Mouse (Mus musculus): ENCODE measurements at regions not wholly inside any gene's neighbourhood (a gene's known extent, or its start where the extent isn't known, plus 50 kb on each side); places are given as distances from the start of the nearest gene placed in this dataset.
"Not testable (repeated sequence)": the region's sequence is repeated elsewhere in the genome, so short reads cannot be mapped to it uniquely, and the experiment has no call there.

DNA sequence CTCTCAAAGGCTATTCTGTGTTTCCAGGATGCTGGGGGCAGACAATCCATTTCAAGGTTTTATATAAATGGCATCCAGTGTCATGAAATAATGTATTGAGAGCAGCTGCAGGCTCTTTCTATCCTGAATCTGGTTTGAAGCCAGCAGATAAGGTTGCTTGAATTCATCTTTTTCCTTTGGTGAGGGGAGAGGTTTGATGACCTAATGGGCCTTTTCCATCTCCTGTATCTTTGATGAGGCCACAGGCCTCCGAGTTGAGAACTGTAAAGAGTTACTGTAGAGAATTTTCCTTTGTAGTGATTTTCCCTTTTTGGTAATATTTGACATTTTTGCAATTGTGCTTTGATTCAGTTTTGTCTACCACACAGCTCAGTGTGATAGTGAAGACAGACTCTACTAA lies 458.8 kb upstream of the 1700008P02Rik start:
- DNase-seq (ENCODE audit: extremely low read depth, low read depth), result no peak

DNA sequence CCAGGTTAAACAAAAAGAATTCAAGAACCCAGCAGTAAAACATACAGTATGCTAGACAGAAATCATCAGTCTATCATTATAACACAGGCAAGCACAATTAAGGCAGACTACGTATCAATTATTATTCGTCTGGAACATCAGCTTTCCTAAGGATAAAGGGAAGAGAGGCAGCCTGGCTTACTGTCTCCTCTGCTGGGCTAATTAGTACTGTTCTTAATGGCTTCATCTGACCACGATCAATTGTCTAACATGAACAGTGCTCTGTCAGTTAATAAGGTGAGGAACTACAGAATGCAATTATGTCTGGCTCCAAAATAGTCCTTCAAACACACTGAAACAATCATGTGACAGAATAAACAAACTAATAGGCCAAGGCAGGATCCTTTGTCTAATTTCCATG lies 456.6 kb upstream of the 1700008P02Rik start:
- DNase-seq (ENCODE audit: extremely low read depth, low read depth), result no peak

DNA sequence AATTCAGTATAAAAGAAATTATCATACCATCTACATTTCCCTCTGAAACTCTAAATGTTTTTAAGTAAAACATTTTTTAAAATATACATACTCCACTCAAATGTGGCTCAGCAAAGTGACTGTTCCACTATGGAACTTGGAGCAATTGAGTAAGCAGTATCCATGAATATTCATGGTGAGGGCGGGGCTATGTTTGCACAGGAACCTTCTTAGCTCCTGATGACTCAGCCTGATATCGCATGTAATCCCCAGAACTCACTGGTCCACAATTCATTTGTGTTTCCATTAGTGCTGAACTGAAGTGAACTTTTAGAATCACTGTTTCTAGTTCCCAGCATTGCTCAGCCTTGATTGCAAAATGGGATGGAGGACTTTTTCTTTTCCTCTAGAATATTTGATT lies 454.2 kb upstream of the 1700008P02Rik start:
- no peak for DNase-seq (ENCODE audit: extremely low read depth, low read depth)

DNA sequence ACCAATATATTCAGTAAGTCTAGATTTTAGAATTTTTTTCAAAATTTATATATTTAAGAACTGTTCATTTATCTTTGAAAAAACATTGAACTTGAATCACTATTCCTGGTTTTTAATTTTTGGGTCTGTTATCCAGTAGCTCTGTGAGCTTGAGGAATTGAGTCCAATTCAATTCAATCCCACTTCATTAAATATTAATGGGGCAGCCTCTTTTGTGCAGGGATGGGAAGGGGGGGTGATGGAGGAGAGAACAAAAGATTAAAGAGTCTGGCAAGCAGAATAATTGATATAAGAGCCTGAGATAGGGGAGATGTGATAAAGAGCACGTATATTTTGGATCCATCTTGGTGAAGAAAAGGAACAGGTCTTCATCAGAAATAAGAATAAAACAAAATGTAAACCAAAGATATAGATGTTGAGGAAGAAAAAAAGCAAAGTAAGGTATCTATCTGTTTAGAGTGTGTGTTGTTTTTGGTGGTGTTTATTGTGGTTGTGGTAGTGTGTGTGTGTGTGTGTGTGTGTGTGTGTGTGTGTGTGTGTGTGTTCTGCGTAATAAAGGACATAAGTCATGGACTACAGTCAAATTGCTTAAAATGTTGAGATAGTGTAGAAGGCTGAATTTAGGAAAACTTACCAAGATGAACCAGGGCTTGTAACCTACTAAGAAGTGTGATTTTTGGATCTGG lies 421.3 kb upstream of the 1700008P02Rik start:
- DNase-seq (ENCODE audit: extremely low read depth, low read depth), result no peak

- DNase-seq (ENCODE audit: extremely low read depth, low read depth), result no peak
Measured at GRCm38 (mm10) chr3:7035833-7036232, 415.6 kb upstream of the 1700008P02Rik start.

DNA sequence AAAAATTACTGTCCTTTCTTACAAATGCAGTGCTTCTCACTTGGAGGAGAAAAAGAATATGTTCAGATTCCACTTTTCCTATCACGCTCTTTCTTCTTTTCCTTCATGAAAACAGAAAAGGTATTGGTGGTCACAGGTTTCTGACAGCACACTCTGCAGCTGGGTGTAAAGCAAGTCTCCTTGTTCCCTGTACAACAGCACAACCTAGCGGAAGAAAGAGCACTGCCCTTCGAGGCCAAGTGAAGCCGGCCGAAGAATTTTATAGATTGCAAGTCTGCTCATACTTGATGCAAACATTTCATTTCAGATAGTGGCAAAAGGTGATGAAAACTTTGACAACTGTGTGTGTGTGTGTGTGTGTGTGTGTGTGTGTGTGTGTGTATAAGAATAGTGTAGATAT lies 407.6 kb upstream of the 1700008P02Rik start:
- no peak for DNase-seq (ENCODE audit: extremely low read depth, low read depth)

DNA sequence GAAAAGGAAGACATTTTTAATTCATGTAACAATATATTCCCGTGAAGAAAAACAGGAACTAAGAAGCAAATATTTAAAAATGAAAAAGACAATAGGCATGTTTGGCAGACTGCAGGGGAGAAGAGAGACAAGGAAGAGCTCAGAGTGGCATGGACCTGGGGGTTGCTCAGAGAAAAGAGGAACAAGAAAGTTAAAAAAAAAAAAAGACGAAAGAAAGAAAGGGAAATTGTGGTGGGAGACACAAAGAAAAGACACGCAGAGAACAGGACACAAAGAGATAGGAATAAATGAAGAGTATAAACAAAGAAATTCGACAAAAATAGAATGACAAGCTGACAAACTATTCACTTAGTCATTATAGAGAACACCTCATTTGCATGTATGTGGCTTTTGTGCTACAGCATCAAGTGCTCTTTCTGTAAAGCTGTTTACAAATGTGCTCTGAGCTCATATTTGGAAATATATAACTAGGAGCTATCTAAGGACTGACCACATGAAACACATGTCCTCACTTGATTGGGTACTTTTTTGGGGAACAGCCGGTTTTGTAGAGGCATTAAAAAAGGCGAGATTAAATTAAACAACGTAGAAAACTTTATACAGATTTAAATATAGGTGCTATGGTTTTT lies 394.2 kb upstream of the 1700008P02Rik start:
- peak; percentile 77 for DNase-seq (ENCODE audit: extremely low read depth, low read depth)

DNA sequence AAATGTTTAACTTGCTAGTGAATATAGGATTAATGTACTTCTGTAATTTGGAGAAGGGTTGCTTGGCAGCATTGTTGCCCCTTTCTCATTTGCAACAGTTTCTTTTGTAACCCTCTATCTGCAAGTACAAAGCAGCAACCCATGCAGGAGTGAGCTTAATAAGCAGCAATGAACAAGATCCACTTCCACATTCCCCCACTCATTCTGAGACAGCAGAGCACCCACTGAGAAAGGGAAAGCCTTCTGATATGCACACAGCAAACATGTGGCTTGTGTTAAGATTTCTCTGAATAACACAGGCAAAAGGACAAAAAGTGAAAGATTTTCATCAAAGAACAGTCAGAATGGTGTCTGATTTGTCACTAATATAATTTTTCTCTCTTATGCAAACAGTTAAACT lies 393.3 kb upstream of the 1700008P02Rik start:
- no peak for DNase-seq (ENCODE audit: extremely low read depth, low read depth)

GRCm38 (mm10) chr3:7010294-7011087 lies 390.2 kb upstream of the 1700008P02Rik start:
- DNase-seq (ENCODE audit: extremely low read depth, low read depth), result no peak

GRCm38 (mm10) chr3:7008671-7009217 lies 388.5 kb upstream of the 1700008P02Rik start:
- DNase-seq (ENCODE audit: extremely low read depth, low read depth), result no peak

DNA sequence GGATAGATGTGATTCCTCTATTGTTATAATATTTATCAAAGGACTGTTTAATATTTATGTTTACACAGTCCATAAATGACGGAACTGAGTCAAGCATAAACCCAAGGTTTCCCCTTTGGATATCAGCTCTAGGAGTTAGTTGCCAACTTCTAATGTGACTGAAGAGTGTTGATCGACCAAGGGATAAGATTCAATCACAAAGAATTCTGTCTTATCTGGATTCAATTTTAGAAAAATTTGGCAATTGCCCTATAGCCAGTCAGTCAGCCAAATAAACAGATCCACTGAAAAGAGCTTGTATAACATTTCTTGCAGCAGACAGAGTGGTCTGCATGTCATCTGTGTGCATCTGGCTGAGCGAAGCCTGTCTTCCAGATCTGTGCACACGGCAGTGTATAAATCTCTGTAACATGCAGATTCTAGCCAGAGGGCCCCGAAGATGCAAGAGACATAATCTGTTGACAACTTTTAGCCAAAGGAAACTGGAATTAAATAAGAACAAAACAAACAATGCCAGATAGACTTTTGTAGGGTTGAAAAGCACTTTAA lies 387.6 kb upstream of the 1700008P02Rik start:
- DNase-seq (ENCODE audit: extremely low read depth, low read depth), result no peak

DNA sequence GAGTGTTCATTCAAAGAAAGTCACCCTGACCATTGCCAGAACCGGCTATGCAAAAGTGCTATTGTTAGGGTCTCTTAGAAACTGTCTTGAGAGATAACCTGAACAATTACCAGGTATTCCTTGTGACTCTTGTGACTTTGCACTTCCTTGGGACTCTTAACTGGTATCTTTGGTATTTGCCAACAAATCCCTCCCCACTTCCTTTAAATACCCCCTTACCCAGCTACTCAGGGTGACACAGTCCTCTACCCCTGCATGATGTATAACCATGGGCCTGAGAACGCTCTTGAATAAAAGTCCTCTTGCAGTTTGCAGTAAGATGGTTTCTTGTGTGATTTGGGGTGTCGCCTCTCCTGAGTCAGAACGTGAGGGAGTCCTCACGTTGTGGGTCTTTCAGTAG lies 371.5 kb upstream of the 1700008P02Rik start:
- DNase-seq (ENCODE audit: extremely low read depth, low read depth), result not testable (repeated sequence)

DNA sequence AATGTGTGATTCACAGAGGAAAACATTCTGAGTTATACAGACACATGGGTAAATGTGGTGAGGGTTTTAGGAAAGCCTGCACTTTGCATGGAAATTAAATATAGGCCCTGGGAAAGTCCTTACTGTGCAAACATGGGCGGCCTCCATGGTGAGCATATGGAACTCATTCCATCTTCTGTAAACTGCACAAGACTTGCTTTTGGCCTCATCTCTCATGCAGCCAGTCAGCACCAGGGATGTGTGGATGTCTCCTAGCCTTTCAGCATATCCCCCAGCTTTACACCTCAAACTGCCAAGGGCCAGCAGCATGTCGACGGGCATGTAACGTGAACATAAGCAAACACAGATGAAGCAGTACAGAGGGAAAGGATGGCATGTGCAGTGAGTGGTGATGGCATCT lies 364.7 kb upstream of the 1700008P02Rik start:
- no peak for DNase-seq (ENCODE audit: extremely low read depth, low read depth)

DNA sequence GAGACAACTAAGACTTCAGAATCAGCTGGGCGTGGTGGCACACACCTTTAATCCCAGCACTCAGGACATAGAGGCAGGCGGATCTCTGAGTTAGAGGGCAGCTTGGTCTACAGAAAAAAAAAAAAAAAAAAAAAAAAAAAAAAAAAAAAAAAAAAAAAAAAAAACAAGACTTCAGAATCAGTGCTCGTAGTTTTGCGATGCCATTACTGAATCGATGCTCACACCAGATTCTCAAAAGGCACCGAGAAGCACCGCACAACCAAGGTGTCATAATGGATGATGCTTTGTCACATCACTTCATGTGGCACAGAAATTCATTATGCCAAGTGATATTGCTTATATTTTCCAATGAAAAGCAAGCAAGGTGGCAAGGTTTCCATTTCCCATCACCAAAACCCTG lies 337.4 kb upstream of the 1700008P02Rik start:
- DNase-seq (ENCODE audit: extremely low read depth, low read depth), result no peak

DNA sequence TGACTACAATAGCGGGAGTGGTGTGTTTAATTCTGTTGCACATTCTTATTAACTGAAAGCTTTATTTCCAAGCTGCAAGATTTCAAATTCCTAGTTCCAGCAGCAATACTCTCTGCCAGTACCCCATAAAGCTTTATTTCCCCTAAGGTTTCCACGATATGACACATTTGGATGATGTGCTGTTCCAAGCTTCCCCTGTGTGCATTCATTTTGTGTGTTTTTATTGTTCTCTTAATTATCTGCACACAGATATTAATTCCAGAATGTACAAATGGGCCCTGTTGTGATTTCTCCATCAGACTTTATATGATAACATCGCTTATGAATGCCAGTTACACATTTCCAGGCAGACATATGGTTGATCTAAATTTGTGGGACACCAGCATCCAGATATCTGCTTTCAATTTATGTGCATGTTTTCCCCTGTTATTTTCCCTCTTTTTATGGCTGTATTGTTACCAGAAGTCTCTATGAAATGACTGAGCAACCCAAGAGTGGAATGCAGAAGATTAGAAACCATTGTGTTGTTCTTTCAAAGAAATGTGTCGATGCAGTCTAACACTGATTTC lies 312.4 kb upstream of the 1700008P02Rik start:
- no peak for DNase-seq (ENCODE audit: extremely low read depth, low read depth)

GRCm38 (mm10) chr3:6926737-6927136 lies 306.5 kb upstream of the 1700008P02Rik start:
- no peak for DNase-seq (ENCODE audit: extremely low read depth, low read depth)

GRCm38 (mm10) chr3:6922647-6923046 lies 302.4 kb upstream of the 1700008P02Rik start:
- not testable (repeated sequence) for DNase-seq (ENCODE audit: extremely low read depth, low read depth)

DNA sequence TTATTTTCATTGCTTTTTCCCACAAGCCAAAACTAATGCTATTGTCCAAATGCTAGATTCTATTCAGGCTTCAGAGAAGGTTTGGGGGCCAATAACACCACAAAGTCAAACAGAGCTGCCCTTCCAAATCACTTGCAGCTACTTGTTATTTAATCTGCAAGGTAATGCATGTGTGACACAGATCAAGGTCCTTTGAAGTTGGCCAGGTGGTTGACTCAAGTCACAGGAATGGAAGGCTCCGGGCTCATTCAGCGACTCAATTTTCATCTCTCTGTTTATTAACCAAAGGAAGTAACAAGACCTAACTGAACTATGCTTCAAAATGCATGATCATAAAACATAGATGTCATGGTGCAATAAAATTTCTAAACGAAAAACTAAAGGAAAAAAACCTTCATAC lies 300.0 kb upstream of the 1700008P02Rik start:
- DNase-seq (ENCODE audit: extremely low read depth, low read depth), result no peak

GRCm38 (mm10) chr3:6887936-6888335 lies 267.7 kb upstream of the 1700008P02Rik start:
- DNase-seq (ENCODE audit: extremely low read depth, low read depth), result no peak

GRCm38 (mm10) chr3:6887053-6887700 lies 266.9 kb upstream of the 1700008P02Rik start:
- no peak for DNase-seq (ENCODE audit: extremely low read depth, low read depth)

Data from MEL-GATA-1-ER (cell line).